Mouse (Mus musculus) heart, embryonic 14.5 days (tissue): ENCODE measurements around the gene Csl. TPM values are rescaled to one million over a fixed set of nuclear protein-coding genes. Genes with fewer than 3 reads are reported as not detected.

Source experiments
- ATAC-seq: fragments of 200-750 bp; cut with Nextera tagmentation; 2 replicates; pipeline ENCODE4 v1.8.0; 2017; ENCODE audit warnings: low read depth, moderate TSS enrichment; ENCODE audit not compliant: insufficient number of reproducible peaks, insufficient read depth, low FRiP score
- H3K27ac ChIP-seq, 2 experiments: fragments of 200-500 bp in 1 of 2; fragments of 300-500 bp in 1 of 2; sonication (generic) in 1 of 2; replicated peaks in 1 of 2; 2 replicates each; pipeline ENCODE4 v1.5.1; 2012 to 2014; ENCODE audit warnings: low read depth in 2 of 2, low read length in 2 of 2, control low read depth in 1 of 2, mild to moderate bottlenecking in 1 of 2, mixed read lengths in 1 of 2; ENCODE audit not compliant: control insufficient read depth in 1 of 2, insufficient read depth in 1 of 2
- H3K27me3 ChIP-seq: fragments of 300-500 bp; sonication (generic); 2 replicates; pipeline ENCODE4 v1.6.1; 2014; ENCODE audit warnings: mild to moderate bottlenecking, low read length, control low read depth; ENCODE audit not compliant: control insufficient read depth, insufficient read depth
- H3K36me3 ChIP-seq: fragments of 300-500 bp; sonication (generic); 2 replicates; pipeline ENCODE4 v1.6.1; 2014; ENCODE audit warnings: mild to moderate bottlenecking, control low read depth, low read length, mixed read lengths; ENCODE audit not compliant: control insufficient read depth, insufficient read depth
- H3K4me1 ChIP-seq, 2 experiments: fragments of 200-500 bp in 1 of 2; fragments of 300-500 bp in 1 of 2; sonication (generic) in 1 of 2; 2 replicates each; pipeline ENCODE4 v1.6.1; 2012 to 2014; ENCODE audit warnings: low read length in 2 of 2, control low read depth in 1 of 2, mixed read lengths in 1 of 2; ENCODE audit not compliant: control insufficient read depth in 2 of 2, insufficient read depth in 2 of 2
- H3K4me2 ChIP-seq: fragments of 300-500 bp; sonication (generic); 2 replicates; pipeline ENCODE4 v1.6.1; 2014; ENCODE audit warnings: mild to moderate bottlenecking, low read length
- H3K4me3 ChIP-seq, 2 experiments: fragments of 200-500 bp in 1 of 2; fragments of 300-500 bp in 1 of 2; sonication (generic) in 1 of 2; 2 replicates each; pipeline ENCODE4 v1.5.1; 2012 to 2014; ENCODE audit warnings: low read length in 2 of 2, mild to moderate bottlenecking in 2 of 2, control low read depth in 1 of 2, low read depth in 1 of 2, moderate library complexity in 1 of 2; ENCODE audit not compliant: control insufficient read depth in 1 of 2, insufficient read depth in 1 of 2
- H3K9ac ChIP-seq: fragments of 300-500 bp; sonication (generic); 2 replicates; pipeline ENCODE4 v1.6.1; 2014; ENCODE audit warnings: mild to moderate bottlenecking, low read length
- H3K9me3 ChIP-seq: fragments of 300-500 bp; sonication (generic); 2 replicates; pipeline ENCODE4 v1.6.1; 2016; ENCODE audit warnings: low read length, control low read depth; ENCODE audit not compliant: control insufficient read depth
- WGBS: fragments of 180-500 bp; shearing (Covaris S2); extraction: QIAGEN DNeasy Blood & Tissue Kit; methylation state at CpG from one replicate; pipeline ENCODE4 v1.1.7; 2014; 5-methylcytosine and 5-hydroxymethylcytosine counted together
- polyA plus RNA-seq: library from polyadenylated mRNA; unstranded; fragments of >200 nt; fragmentation: Nextera tagmentation; extraction: Ambion mirVana; gene quantifications from 2 replicates; pipeline ENCODE4 v1.2.1, GENCODE M21; 2014

The Csl gene
- polyA plus RNA-seq, 1 experiment from 2014 or later: not detected

GRCm38 (mm10) chr10:99713129-99713528 lies 46.3 kb downstream of the Csl start:
- H3K4me3 ChIP-seq: no peak overlapping the region
- no peak overlapping the region for H3K27ac ChIP-seq
- no peaks in the 10 kb centered on the region for H3K9me3 ChIP-seq
- H3K4me1 ChIP-seq: no peaks in the 10 kb centered on the region
- no peak for ATAC-seq
- no peak overlapping the region for H3K9ac ChIP-seq
- no peak overlapping the region for H3K4me2 ChIP-seq
- 51% methylated on average over 2 of the region's 2 CpGs for WGBS
- no peaks in the 10 kb centered on the region for H3K27me3 ChIP-seq
- H3K36me3 ChIP-seq: no peaks in the 10 kb centered on the region

- ATAC-seq: no peak
- no peak overlapping the region for H3K4me3 ChIP-seq
- H3K4me1 ChIP-seq: no peaks in the 10 kb centered on the region
- H3K9ac ChIP-seq: no peak overlapping the region
- H3K9me3 ChIP-seq: no peaks in the 10 kb centered on the region
- no peaks in the 10 kb centered on the region for H3K27me3 ChIP-seq
- H3K36me3 ChIP-seq: no peaks in the 10 kb centered on the region
- H3K27ac ChIP-seq: no peak overlapping the region
- H3K4me2 ChIP-seq: no peak overlapping the region
- 53% methylated on average over 1 of the region's 1 CpGs for WGBS
These were observed 47.9 kb downstream of the Csl start for GRCm38 (mm10) chr10:99711567-99711966.
